Mouse (Mus musculus): ENCODE measurements around the gene Zfp935.
"Not testable (repeated sequence)": the region's sequence is repeated elsewhere in the genome, so short reads cannot be mapped to it uniquely, and the experiment has no call there.

Gene Zfp935

DNA sequence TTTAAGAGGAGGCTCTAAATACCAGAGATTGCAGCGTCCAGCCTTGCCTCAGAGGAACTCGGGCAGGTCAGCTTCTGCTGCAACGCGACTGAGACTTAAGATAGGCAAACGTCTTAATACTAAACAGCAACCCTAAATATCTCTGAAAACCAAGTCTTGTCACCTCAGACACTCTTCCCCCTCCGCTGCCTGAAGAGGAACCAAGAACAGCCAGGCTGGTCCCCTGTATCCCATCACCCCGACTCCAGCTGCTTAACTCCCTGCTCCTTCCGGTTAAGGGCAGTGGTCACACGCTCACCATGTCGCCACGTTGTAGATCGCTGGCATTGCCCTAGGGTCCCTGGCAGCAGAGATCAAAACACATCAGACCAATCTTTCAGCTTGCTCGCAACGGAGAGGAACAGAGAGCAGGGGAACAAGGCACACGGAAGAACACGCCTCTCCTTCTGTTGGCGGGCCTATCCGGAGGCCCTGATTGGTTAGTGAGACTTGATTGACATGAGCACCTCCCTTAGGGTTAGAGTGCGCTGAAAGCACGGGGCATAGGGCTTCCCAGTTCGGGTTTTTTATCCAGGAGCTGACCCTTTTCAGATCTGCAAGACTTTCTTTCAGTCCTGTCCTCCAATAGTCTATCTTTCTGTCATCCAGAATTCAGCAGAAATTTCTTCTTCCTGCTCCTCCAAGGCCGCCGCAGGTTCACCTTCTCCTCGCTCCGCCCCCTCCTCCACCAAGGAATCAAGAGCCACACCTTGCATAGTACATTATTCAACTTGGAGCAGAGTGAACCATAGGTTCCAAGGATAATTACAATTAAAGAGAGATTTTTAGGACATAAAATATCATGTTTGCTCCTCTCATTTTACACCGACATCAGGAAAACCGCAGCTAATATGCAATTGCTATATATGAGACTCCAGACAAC lies at the start of gene Zfp935:
Gene Zfp935, minus strand, starts transcription at position 323 of the 922 bp plus-strand sequence.
- in situ Hi-C loops (cut with MboI, MseI): not testable (repeated sequence)

DNA sequence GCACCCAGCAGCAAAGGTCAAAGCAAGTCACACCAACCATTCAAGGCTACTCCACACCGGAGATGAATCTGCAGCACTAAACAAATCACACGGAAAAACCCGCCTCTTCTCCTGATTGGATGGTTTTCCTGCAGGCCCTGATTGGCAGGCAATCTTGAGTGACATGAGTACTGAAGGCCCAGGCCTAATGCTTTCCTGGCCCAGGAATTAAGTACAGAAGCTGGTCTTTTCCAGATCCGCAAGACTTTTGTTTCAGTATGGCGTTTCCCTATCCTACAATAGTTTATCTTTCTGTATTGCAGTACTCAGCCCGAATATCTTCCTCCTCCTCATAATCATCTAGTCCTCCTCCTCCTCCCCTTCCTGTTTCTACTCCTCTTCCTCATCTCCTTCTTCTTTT lies 12.8 kb upstream of the Zfp935 start, which contains the start of gene Zfp934:
Gene Zfp934, minus strand, starts transcription at position 101 of the 400 bp plus-strand sequence.
- in situ Hi-C loops (cut with MboI, MseI): not testable (repeated sequence)

DNA sequence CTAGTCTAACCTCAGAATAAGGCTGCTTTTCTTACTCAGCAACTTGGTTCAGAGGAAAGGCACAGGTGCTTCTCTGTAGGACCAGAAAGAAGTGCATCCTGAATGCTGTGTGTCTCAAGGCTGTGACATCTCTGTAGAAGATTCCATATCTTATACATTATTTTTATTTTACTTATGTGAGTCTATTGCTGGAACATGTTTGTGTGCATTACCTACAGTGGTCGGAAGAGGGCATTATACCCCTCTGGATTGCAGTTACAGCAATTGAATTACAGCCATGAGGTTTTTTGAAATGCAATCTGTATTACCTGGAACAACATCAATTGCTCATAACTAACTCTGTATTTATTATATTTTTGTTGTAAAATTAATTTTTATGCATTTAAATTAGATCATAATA lies 3.4 kb upstream of the Zfp935 start:
- in situ Hi-C loops (cut with MboI, MseI): not testable (repeated sequence)

GRCm38 (mm10) chr13:62530129-62530528 lies 28.2 kb downstream of the Zfp935 start:
- in situ Hi-C loops (cut with MboI, MseI): loop anchor here (5.0 kb wide), 1 partner anchor 383 kb away; no protein-coding TSS in a partner anchor

DNA sequence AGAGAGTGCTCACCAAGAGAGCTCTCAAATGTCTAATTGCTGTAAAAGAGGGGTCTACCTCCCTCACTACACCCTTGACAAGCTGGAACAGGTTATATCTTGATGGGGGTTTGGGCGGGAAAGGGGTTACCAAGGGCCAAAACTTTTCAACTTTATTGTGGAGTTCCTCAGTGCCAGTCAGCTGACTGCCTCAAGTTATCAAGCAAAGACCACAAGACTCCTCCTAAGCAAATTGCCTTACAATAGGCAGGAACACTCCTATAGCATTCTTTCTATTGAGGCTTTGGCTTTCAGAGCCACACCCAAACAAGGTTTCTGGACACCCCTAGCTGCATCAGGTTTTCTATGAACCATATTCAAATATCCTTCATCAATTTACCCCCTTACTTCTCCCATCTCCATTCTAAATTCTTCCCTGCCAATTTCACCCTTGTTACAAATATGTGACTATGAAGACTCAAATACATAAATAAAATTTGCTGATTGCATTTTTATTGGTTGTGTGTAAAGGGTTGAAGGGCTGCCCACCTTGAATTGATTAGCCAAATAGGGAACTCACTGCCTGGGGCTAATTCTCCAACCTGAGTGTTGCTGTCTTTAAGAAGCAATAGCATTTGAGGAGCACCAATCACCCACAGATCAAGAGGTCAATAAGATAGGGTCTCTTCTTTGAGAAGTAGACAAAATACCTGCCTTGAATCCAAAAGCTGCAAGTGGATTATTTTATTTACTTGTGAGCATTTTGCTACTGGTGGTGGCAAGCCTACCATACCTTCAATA lies 47.5 kb downstream of the Zfp935 start:
- in situ Hi-C loops (cut with MboI, MseI): loop anchor here (10.0 kb wide), 1 partner anchor 1446 kb away; no protein-coding TSS in a partner anchor

DNA sequence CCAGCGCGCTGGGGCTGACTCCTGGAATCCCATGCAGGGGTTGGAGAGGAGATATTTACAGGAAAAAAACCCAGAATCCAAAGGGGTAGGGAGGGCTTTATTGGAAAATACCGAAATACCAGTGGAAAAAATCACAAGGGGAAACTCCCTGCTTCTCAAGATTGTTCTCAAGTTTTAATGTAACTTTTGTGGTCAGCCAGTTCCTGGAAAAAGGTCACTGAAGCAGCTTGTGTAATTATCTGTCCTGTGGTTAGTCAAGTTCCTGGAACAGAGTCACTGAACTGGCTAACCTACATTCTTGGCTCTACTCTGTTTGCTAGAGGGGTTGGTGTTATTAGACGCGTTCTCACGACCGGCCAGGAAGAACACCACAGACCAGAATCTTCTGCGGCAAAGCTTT lies 85.7 kb downstream of the Zfp935 start:
- in situ Hi-C loops (cut with MboI, MseI): loop anchor here (25.0 kb wide), 1 partner anchor 715 kb away; no protein-coding TSS in a partner anchor

DNA sequence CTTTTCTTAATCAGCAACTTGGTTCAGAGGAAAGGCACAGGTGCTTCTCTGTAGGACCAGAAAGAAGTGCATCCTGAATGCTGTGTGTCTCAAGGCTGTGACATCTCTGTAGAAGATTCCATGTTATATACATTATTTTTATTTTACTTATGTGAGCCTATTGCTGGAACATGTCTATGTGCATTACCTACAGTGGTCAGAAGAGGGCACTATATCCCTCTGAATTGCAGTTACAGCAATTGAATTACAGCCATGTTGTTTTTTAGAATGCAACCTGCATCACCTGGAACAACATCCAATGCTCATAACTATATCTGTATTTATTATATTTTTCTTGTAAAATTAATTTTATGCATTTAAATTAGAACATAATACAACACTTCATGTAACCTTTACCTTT lies 88.4 kb downstream of the Zfp935 start:
- in situ Hi-C loops (cut with MboI, MseI): loop anchor here (5.0 to 25.0 kb wide), 3 partner anchors 292 to 717 kb away; partner anchors contain the start of genes Fbp2 and Platr25

GRCm38 (mm10) chr13:62466424-62467334 lies 91.6 kb downstream of the Zfp935 start, which contains the start of gene Gm49359:
TSS of gene Gm49359 (minus strand) at chr13:62466832.
- in situ Hi-C loops (cut with MboI, MseI): loop anchor here (5.0 to 25.0 kb wide), 3 partner anchors 296 to 721 kb away; partner anchors contain the start of genes Fbp2 and Platr25
